Mouse (Mus musculus): ENCODE results near the gene Ctcf. TPM values are rescaled to one million over a fixed set of nuclear protein-coding genes. Genes with fewer than 3 reads are reported as not detected.
A peak's percentile ranks its signal among the peaks of the same experiment; 100 is the strongest.

Gene Ctcf
- polyA plus RNA-seq, 1 experiment from 2014 or later: 157 TPM

- no peaks in the 10 kb centered on the region for H3K27me3 ChIP-seq (ENCODE audit: low read depth, poor library complexity, severe bottlenecking)
- WGBS: 92% methylated on average over 21 of the region's 21 CpGs
- peak; percentile 28 for DNase-seq (ENCODE audit: low spot score)
- H3K4me1 ChIP-seq: peaks cover 50% of the 10 kb centered on the region
- no peak overlapping the region for H3K27ac ChIP-seq
- no peak overlapping the region for H3K4me3 ChIP-seq
- no peaks in the 10 kb centered on the region for H3K9me3 ChIP-seq (replicated peaks)
- H3K36me3 ChIP-seq: peaks cover 60% of the 10 kb centered on the region
Observed at GRCm38 (mm10) chr8:105620946-105621720, 15.2 kb upstream of the Ctcf start.

DNA sequence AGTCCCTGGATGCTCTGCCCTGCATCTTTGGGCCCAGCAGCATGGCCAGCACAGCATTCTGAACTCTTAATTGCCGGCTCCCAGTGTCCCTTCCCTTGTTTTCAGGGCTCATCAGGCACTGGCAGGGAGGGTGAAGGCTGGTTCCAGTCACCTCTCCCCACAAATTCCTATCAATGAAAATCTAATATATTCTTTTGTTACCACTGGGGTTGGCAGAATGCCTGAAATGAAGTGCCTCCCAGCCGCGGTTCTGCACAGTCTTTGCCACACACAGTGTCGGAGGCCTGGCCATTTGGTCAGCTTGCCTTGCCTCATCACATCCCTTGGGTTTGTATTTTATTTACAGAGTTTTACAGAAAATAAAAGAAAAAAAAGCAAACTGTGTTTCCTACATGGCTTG is 14.5 kb upstream of the Ctcf start:
- peaks cover 53% of the 10 kb centered on the region for H3K36me3 ChIP-seq
- H3K27ac ChIP-seq: peak overlapping the region; percentile 83
- 81% methylated on average over 4 of the region's 4 CpGs for WGBS
- H3K4me3 ChIP-seq: peak overlapping the region; percentile 32; the same call in 1 of the 2 replicates
- peaks cover 50% of the 10 kb centered on the region for H3K4me1 ChIP-seq
- no peaks in the 10 kb centered on the region for H3K9me3 ChIP-seq (replicated peaks)
- DNase-seq (ENCODE audit: low spot score): peak; percentile 28
- H3K27me3 ChIP-seq (ENCODE audit: low read depth, poor library complexity, severe bottlenecking): no peaks in the 10 kb centered on the region

DNA sequence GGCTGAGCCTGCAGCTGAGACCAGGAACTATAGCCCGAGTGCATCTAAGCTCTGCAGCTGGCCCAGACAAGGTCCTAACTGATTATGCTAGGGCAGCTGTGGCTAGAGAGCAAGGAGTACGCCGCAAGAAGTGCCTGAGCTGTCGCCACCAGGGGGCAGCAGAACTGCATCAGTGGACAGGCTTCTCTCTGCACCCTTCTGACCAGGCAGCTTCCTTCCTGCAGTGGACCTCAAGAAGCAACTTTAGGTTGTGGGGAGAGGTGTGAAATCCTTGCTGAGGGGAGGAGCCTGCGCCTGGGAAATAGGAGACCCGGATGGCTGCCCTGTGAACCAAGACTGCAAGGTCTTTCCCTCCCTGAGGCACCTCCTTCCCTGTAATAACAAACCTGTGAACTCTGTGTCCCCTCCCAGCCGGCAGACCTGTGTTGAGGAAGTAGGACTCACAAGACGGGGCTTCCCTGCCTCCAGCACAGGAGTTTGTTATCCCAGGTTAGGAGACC is 13.9 kb upstream of the Ctcf start:
- H3K27me3 ChIP-seq (ENCODE audit: low read depth, poor library complexity, severe bottlenecking): no peaks in the 10 kb centered on the region
- no peaks in the 10 kb centered on the region for H3K9me3 ChIP-seq (replicated peaks)
- H3K4me1 ChIP-seq: peaks cover 50% of the 10 kb centered on the region
- H3K4me3 ChIP-seq: peak overlapping the region; percentile 32
- DNase-seq (ENCODE audit: low spot score): peak; percentile 99
- H3K36me3 ChIP-seq: peaks cover 47% of the 10 kb centered on the region
- peak overlapping the region; percentile 83 for H3K27ac ChIP-seq
- WGBS: 2% methylated on average over 8 of the region's 8 CpGs

GRCm38 (mm10) chr8:105623118-105623517 is 13.2 kb upstream of the Ctcf start:
- WGBS: 15% methylated on average over 5 of the region's 5 CpGs
- no peaks in the 10 kb centered on the region for H3K9me3 ChIP-seq (replicated peaks)
- peaks cover 50% of the 10 kb centered on the region for H3K4me1 ChIP-seq
- H3K4me3 ChIP-seq: peak overlapping the region; percentile 32
- no peaks in the 10 kb centered on the region for H3K27me3 ChIP-seq (ENCODE audit: low read depth, poor library complexity, severe bottlenecking)
- peaks cover 40% of the 10 kb centered on the region for H3K36me3 ChIP-seq
- H3K27ac ChIP-seq: peak overlapping the region; percentile 83
- DNase-seq (ENCODE audit: low spot score): peak; percentile 58

DNA sequence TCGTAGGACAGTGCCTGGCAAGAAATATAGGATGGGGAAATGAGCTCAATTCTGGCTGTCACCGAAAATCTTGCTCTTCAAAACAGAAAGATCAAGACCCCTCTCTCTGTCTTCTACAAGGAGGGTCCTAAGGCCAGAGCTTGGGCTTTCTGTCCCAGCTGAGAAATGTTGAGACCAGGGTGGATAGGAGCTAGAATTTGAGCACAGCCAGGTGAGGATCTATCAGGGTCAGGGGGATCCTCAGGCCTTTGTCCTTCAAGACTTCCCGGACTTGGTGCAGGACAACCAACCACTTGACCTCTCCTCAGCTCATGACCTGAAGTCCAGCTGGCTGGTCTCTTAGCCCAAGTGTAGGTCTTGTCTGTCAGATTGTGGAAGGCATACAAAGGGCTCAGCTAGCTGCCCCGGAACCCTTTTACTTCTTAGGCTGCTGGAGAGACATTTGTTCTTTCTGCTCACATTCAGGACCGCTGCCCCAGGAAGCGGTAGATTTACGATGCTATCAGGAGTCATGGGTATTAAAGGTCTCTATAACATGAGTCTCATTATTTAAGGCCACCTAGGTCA is 12.6 kb upstream of the Ctcf start:
- H3K36me3 ChIP-seq: peaks cover 34% of the 10 kb centered on the region
- 39% methylated on average over 7 of the region's 7 CpGs for WGBS
- peak overlapping the region; percentile 32 for H3K4me3 ChIP-seq
- no peaks in the 10 kb centered on the region for H3K9me3 ChIP-seq (replicated peaks)
- peaks cover 50% of the 10 kb centered on the region for H3K4me1 ChIP-seq
- no peaks in the 10 kb centered on the region for H3K27me3 ChIP-seq (ENCODE audit: low read depth, poor library complexity, severe bottlenecking)
- peak; percentile 43 for DNase-seq (ENCODE audit: low spot score)
- peak overlapping the region; percentile 83 for H3K27ac ChIP-seq

DNA sequence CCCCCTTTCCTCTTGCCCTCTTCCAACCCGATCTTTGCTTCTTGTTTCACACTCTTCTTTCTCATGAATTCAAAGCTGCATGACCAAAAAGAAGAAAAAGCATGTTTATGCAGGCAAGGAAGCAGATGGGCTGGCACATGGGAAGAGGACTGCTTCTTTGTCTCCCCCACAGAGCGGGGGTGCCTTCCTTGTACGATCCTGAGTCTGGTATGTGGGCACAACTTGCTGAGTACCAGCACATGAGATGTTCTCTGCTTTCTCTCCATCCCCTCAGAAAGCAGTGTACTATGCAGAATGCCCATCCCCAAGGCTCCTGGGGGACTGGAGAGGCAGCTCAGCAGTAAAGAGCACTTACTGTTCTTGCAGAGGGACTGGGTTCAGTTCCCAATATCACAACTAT is 12.0 kb upstream of the Ctcf start:
- Histone ChIP-seq H3K4me3 (peak overlapping the region; percentile 28), H3K4me1 (peaks cover 50% of the 10 kb centered on the region), H3K9me3 (replicated peaks) (no peaks in the 10 kb centered on the region), H3K27ac (peak overlapping the region; percentile 83), H3K36me3 (peaks cover 28% of the 10 kb centered on the region), H3K27me3 (ENCODE audit: low read depth, poor library complexity, severe bottlenecking) (no peaks in the 10 kb centered on the region)
- WGBS: 56% methylated on average over 3 of the region's 3 CpGs
- peak; percentile 42 for DNase-seq (ENCODE audit: low spot score)

DNA sequence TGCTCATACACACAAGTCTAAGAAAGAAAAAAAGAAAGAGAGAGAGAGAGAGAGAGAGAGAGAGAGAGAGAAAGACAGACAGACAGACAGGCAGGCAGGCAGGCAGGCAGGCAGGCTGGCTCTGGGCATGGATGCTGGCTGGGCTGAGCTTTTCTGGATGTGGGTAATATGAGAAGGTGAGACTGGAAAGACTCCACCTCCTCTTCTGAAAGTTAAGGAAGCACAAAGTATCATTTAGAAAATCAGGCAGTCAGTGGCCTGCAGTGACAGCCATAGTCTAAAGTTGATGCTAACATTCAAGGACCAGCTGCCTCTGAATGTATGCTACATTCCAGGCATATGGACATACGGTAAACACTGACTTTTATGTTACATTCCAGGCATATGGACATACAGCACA is 11.5 kb upstream of the Ctcf start:
- peaks cover 50% of the 10 kb centered on the region for H3K4me1 ChIP-seq
- peak; percentile 43 for DNase-seq (ENCODE audit: low spot score)
- WGBS: 59% methylated on average over 1 of the region's 1 CpGs
- H3K27me3 ChIP-seq (ENCODE audit: low read depth, poor library complexity, severe bottlenecking): no peaks in the 10 kb centered on the region
- H3K36me3 ChIP-seq: peaks cover 25% of the 10 kb centered on the region
- H3K4me3 ChIP-seq: peak overlapping the region; percentile 28
- H3K27ac ChIP-seq: peak overlapping the region; percentile 83
- H3K9me3 ChIP-seq (replicated peaks): no peaks in the 10 kb centered on the region

DNA sequence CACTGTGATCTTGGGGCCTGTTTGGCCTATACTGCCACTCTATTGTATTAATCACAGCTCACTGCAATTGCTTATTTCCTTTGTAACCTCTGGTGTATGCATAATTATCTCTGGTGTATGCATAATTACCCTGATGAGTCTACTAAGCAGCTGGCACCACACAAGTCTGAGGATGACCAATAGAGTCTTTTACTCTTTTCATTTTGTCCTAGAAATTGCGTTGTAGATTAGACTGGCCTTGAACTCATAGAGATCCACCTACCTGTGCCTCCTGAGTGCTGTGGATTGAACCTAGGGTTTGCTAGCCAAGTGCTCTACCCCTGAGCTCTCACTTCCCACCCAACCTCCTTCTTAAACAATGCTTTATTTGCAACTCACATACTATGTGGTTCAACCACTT is 10.3 kb upstream of the Ctcf start:
- DNase-seq (ENCODE audit: low spot score): no peak
- Histone ChIP-seq H3K9me3 (replicated peaks) (no peaks in the 10 kb centered on the region), H3K27me3 (ENCODE audit: low read depth, poor library complexity, severe bottlenecking) (no peaks in the 10 kb centered on the region), H3K36me3 (peaks cover 15% of the 10 kb centered on the region), H3K27ac (peak overlapping the region; percentile 83; the same call in 1 of the 2 replicates), H3K4me1 (peaks cover 47% of the 10 kb centered on the region), H3K4me3 (no peak overlapping the region)
- WGBS: 100% methylated on average over 1 of the region's 1 CpGs

- peaks cover 8% of the 10 kb centered on the region; the same call in 1 of the 2 replicates for H3K36me3 ChIP-seq
- DNase-seq (ENCODE audit: low spot score): no peak
- no peaks in the 10 kb centered on the region for H3K27me3 ChIP-seq (ENCODE audit: low read depth, poor library complexity, severe bottlenecking)
- H3K27ac ChIP-seq: no peak overlapping the region
- peaks cover 22% of the 10 kb centered on the region for H3K4me1 ChIP-seq
- WGBS: 95% methylated on average over 4 of the region's 4 CpGs
- H3K9me3 ChIP-seq (replicated peaks): no peaks in the 10 kb centered on the region
- no peak overlapping the region for H3K4me3 ChIP-seq
Observed at GRCm38 (mm10) chr8:105629337-105629736, 7.0 kb upstream of the Ctcf start.

DNA sequence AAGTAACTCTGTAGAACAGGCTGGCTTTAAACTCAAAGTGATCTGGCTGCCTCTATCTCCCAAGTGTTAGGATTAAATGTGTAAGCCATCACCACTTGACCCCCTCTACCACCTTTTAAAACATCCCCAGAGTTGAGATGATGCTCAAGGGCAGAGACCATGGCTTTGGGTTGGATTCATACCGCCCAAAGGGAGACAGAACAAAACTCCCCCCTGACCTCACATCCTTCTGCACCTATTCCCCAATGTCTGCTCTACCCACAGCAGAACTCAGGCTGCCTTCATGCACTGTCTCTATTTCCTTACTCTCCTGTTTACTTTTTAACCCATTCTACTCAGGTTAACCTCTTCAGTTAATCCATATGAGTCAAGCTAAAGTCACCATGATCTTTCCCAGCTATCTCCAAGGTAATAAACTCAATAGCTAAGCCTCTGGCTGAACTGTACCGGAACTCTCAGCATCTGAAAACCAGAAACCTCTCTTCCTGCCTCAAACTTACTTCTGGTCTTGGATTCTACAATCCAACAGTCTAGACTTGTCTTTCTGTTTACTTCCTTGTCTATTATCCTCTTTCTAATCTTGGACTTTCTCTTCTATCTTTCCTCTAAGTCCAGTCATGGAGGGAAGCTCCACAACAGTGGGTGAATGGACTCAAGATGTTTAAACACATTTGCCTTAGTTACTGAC is 1.5 kb upstream of the Ctcf start:
- H3K27ac ChIP-seq: peak overlapping the region; percentile 100
- 93% methylated on average over 2 of the region's 2 CpGs for WGBS
- peak overlapping the region; percentile 94 for H3K4me3 ChIP-seq
- DNase-seq (ENCODE audit: low spot score): no peak
- H3K36me3 ChIP-seq: peaks cover 17% of the 10 kb centered on the region
- no peaks in the 10 kb centered on the region for H3K27me3 ChIP-seq (ENCODE audit: low read depth, poor library complexity, severe bottlenecking)
- peaks cover 28% of the 10 kb centered on the region for H3K4me1 ChIP-seq
- H3K9me3 ChIP-seq (replicated peaks): no peaks in the 10 kb centered on the region

DNA sequence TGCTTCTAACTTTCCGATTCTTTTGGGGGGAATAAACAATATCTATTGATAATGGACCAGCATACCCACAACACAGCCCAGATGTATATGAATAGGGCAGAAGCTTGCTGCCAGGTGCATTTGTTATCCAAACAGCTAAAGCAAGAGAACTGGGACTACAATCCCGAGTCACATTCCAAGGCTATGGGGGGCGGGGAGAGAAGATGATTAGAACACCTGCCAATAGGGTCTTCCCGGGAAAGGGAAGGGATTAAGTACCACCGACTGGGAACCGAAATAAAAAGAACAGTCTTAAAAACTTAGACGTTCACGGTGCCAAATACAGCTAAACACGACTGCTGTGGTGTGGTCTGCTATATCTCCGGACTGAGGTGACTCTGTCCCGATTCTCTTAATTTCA is 887 bp upstream of the Ctcf start:
- Histone ChIP-seq H3K4me1 (peaks cover 28% of the 10 kb centered on the region), H3K9me3 (replicated peaks) (no peaks in the 10 kb centered on the region), H3K27ac (peak overlapping the region; percentile 100), H3K36me3 (peaks cover 17% of the 10 kb centered on the region), H3K4me3 (peak overlapping the region; percentile 94), H3K27me3 (ENCODE audit: low read depth, poor library complexity, severe bottlenecking) (no peaks in the 10 kb centered on the region)
- DNase-seq (ENCODE audit: low spot score): no peak
- WGBS: 6% methylated on average over 11 of the region's 11 CpGs

DNA sequence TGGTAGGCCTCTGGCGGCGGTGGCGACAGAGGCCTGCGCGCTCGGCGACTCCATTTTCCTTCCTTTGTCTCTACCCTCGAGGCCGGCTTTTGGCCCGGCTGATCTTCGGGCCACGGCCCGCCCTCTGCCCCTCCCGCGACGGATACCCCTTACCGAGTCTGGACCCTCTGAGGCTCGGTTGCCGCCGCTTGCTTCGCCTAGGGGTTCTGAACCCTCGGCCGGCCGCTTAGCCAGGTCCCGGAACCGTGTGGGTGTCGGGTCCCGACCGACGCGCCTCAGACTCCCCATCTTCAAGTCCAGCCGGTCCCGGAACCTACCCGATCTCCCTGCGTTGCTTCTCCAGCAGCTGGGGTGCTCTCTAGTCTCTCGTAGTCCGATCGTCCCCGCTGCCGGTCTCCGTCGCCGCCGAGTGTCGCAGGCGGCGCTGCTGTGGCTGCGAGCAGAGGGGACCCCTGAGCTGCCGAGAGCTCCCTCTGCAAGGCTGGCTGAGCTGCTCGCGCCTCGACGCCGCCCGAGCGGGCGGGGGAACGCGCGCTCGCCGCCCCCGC is 669 bp downstream of the Ctcf start, which contains the start of gene Agrp:
Gene Agrp (minus strand): TSS at position 431 of the 548 bp plus-strand sequence.
- Histone ChIP-seq H3K27me3 (ENCODE audit: low read depth, poor library complexity, severe bottlenecking) (no peaks in the 10 kb centered on the region), H3K9me3 (replicated peaks) (no peaks in the 10 kb centered on the region), H3K4me1 (peaks cover 28% of the 10 kb centered on the region), H3K27ac (peak within 1 kb of the TSS; percentile 100), H3K36me3 (peaks cover 11% of the 10 kb centered on the region), H3K4me3 (peak within 1 kb of the TSS; percentile 94)
- no peak for DNase-seq (ENCODE audit: low spot score)
- under 1% methylated on average over 62 of the region's 63 CpGs for WGBS
